Mouse (Mus musculus): ENCODE measurements around the gene Rai2. TPM values are rescaled to one million over a fixed set of nuclear protein-coding genes. Genes with fewer than 3 reads are reported as not detected.

Rai2 gene
- polyA plus RNA-seq, 1 experiment: 0.43 TPM

DNA sequence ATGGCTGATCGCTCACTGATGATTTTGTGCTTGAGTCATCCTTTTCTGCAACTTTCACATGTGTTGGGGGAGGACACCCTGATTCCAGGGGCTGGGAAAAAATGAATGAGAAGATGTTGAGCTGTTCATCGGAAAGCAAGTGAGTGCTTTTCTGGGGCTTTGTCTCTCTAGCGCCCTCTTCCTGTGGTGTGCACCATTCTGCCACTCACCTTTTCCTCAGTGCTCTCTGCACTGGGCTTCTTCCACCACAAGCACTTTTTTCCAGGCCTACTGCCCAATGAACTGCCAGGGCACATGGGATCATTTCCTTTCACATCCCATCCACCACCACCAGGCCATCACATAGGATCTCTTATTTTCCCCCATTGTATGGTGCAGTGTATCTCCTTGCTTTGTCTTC lies 26.2 kb downstream of the Rai2 start:
- Histone ChIP-seq H3K36me3 (ENCODE audit: control insufficient read depth, insufficient read depth) (no peaks in the 10 kb centered on the region), H3K4me2 (ENCODE audit: low read depth) (no peak overlapping the region), H3K4me3 (no peak overlapping the region), H3K79me2 (ENCODE audit: control insufficient read depth, insufficient read depth) (no peaks in the 10 kb centered on the region), H3K27me3 (ENCODE audit: control insufficient read depth, insufficient read depth, insufficient read length) (no peaks in the 10 kb centered on the region), H3ac (ENCODE audit: control insufficient read depth, insufficient read length) (no peak overlapping the region)
- TF ChIP-seq TCF12 (IDR thresholded peaks at IDR 0.05; ENCODE audit: insufficient read depth, poor library complexity, severe bottlenecking) (no peak), MYOG (IDR thresholded peaks at IDR 0.05; ENCODE audit: control insufficient read depth in 1 of 3, insufficient read depth in 1 of 3, insufficient read length in 2 of 3, low read depth in 2 of 3) (no peak), POLR2A (IDR thresholded peaks at IDR 0.05; ENCODE audit: insufficient read length, low read depth) (no peak), E2F4 (IDR thresholded peaks at IDR 0.05; ENCODE audit: insufficient read depth) (no peak), POLR2AphosphoS2 (IDR thresholded peaks at IDR 0.05; ENCODE audit: insufficient read length, low read depth) (no peak), REST (IDR thresholded peaks at IDR 0.05; ENCODE audit: insufficient read depth, insufficient read length) (no peak), USF1 (IDR thresholded peaks at IDR 0.05; ENCODE audit: low read depth) (no peak), MAX (IDR thresholded peaks at IDR 0.05; ENCODE audit: low read depth) (no peak), MYOD1 (IDR thresholded peaks at IDR 0.05; ENCODE audit: control insufficient read depth in 1 of 3, insufficient read length in 2 of 3, low read depth in 2 of 3) (no peak), SRF (IDR thresholded peaks at IDR 0.05; ENCODE audit: control insufficient read depth, insufficient read length, low read depth) (no peak), TCF3 (IDR thresholded peaks at IDR 0.05; ENCODE audit: insufficient read length, low read depth) (no peak), CEBPB (IDR thresholded peaks at IDR 0.05; ENCODE audit: insufficient read depth, poor library complexity, severe bottlenecking) (no peak)

DNA sequence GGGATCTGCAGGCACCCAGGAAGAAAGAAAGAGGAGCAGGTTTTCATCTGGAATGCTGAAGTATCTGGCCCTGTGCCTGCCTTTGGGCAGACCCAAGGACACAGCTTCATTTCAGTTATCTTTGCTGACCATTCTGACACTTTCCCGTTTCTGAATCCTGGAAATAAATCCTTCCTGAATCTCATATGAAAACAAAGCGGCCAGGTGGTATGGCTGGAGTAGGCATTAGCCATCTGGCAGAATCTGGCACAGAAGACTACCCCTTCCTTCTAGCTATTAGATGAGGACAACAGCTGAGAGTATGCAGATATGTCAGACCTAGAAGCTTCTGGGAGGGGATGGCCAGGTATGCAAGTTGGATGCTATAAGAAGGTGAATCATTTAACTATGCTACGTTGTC lies 28.4 kb downstream of the Rai2 start:
- no peak overlapping the region for H3K4me2 ChIP-seq (ENCODE audit: low read depth)
- H3ac ChIP-seq (ENCODE audit: control insufficient read depth, insufficient read length): no peak overlapping the region
- no peak for TF ChIP-seq TCF12 (IDR thresholded peaks at IDR 0.05; ENCODE audit: insufficient read depth, poor library complexity, severe bottlenecking)
- no peak for TF ChIP-seq MYOD1 (IDR thresholded peaks at IDR 0.05; ENCODE audit: control insufficient read depth in 1 of 3, insufficient read length in 2 of 3, low read depth in 2 of 3)
- no peak for TF ChIP-seq SRF (IDR thresholded peaks at IDR 0.05; ENCODE audit: control insufficient read depth, insufficient read length, low read depth)
- no peak overlapping the region for H3K4me3 ChIP-seq
- H3K79me2 ChIP-seq (ENCODE audit: control insufficient read depth, insufficient read depth): no peaks in the 10 kb centered on the region
- H3K27me3 ChIP-seq (ENCODE audit: control insufficient read depth, insufficient read depth, insufficient read length): no peaks in the 10 kb centered on the region
- H3K36me3 ChIP-seq (ENCODE audit: control insufficient read depth, insufficient read depth): no peaks in the 10 kb centered on the region

DNA sequence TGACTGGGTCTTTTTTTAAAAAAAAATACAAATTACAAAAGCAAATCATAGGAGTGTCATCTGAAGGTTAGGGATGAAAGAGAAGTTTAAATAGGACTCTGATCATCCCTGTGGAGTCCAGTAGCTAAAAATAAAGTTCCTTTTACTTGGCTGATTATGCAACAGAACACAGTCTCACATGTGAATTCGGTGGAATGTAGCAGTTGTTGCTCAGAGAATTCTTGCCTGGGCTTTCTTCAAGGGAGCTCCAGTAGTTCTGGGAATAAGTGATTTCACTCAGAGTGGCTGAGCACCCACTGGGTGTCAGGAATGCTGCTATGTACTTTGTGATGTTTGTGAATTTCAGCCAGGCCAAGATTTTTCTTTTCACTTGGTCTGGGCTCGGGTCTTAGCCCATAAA lies 30.5 kb downstream of the Rai2 start:
- no peaks in the 10 kb centered on the region for H3K27me3 ChIP-seq (ENCODE audit: control insufficient read depth, insufficient read depth, insufficient read length)
- TF ChIP-seq SRF (IDR thresholded peaks at IDR 0.05; ENCODE audit: control insufficient read depth, insufficient read length, low read depth) (no peak), POLR2A (IDR thresholded peaks at IDR 0.05; ENCODE audit: insufficient read length, low read depth) (no peak), TCF12 (IDR thresholded peaks at IDR 0.05; ENCODE audit: insufficient read depth, poor library complexity, severe bottlenecking) (no peak), POLR2AphosphoS2 (IDR thresholded peaks at IDR 0.05; ENCODE audit: insufficient read length, low read depth) (no peak), MYOG (IDR thresholded peaks at IDR 0.05; ENCODE audit: control insufficient read depth in 1 of 3, insufficient read depth in 1 of 3, insufficient read length in 2 of 3, low read depth in 2 of 3) (no peak), USF1 (IDR thresholded peaks at IDR 0.05; ENCODE audit: low read depth) (no peak), MYOD1 (IDR thresholded peaks at IDR 0.05; ENCODE audit: control insufficient read depth in 1 of 3, insufficient read length in 2 of 3, low read depth in 2 of 3) (no peak), MAX (IDR thresholded peaks at IDR 0.05; ENCODE audit: low read depth) (no peak), E2F4 (IDR thresholded peaks at IDR 0.05; ENCODE audit: insufficient read depth) (no peak), CEBPB (IDR thresholded peaks at IDR 0.05; ENCODE audit: insufficient read depth, poor library complexity, severe bottlenecking) (no peak), REST (IDR thresholded peaks at IDR 0.05; ENCODE audit: insufficient read depth, insufficient read length) (no peak), TCF3 (IDR thresholded peaks at IDR 0.05; ENCODE audit: insufficient read length, low read depth) (no peak)
- no peaks in the 10 kb centered on the region for H3K79me2 ChIP-seq (ENCODE audit: control insufficient read depth, insufficient read depth)

DNA sequence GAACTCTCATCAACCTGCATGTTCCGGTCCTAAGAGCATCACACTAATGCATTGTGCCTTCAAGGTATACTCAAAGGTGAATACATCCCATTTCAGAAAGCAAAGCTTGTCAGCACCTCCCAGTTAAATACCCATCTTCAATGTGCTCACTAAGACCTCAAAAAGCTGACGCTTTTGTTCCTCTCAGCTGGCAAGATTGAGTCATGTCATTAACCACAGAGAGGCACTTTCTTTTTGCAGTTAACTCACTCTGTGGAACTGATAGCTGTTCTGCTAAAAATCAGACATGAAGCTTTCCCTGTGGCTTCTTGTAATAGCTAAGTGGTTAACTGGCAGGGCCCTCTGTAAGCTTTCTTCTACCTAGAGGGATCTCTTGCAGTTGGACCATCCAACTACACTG lies 36.6 kb downstream of the Rai2 start:
- no peak overlapping the region for H3ac ChIP-seq (ENCODE audit: control insufficient read depth, insufficient read length)
- no peaks in the 10 kb centered on the region for H3K27me3 ChIP-seq (ENCODE audit: control insufficient read depth, insufficient read depth, insufficient read length)
- no peaks in the 10 kb centered on the region for H3K36me3 ChIP-seq (ENCODE audit: control insufficient read depth, insufficient read depth)
- no peak overlapping the region for H3K4me3 ChIP-seq
- H3K4me2 ChIP-seq (ENCODE audit: low read depth): no peak overlapping the region
- TF ChIP-seq TCF3 (IDR thresholded peaks at IDR 0.05; ENCODE audit: insufficient read length, low read depth) (no peak), MAX (IDR thresholded peaks at IDR 0.05; ENCODE audit: low read depth) (no peak), MYOD1 (IDR thresholded peaks at IDR 0.05; ENCODE audit: control insufficient read depth in 1 of 3, insufficient read length in 2 of 3, low read depth in 2 of 3) (no peak), REST (IDR thresholded peaks at IDR 0.05; ENCODE audit: insufficient read depth, insufficient read length) (no peak), CEBPB (IDR thresholded peaks at IDR 0.05; ENCODE audit: insufficient read depth, poor library complexity, severe bottlenecking) (no peak), SRF (IDR thresholded peaks at IDR 0.05; ENCODE audit: control insufficient read depth, insufficient read length, low read depth) (no peak), TCF12 (IDR thresholded peaks at IDR 0.05; ENCODE audit: insufficient read depth, poor library complexity, severe bottlenecking) (no peak), MYOG (IDR thresholded peaks at IDR 0.05; ENCODE audit: control insufficient read depth in 1 of 3, insufficient read depth in 1 of 3, insufficient read length in 2 of 3, low read depth in 2 of 3) (no peak), E2F4 (IDR thresholded peaks at IDR 0.05; ENCODE audit: insufficient read depth) (no peak), POLR2AphosphoS2 (IDR thresholded peaks at IDR 0.05; ENCODE audit: insufficient read length, low read depth) (no peak), USF1 (IDR thresholded peaks at IDR 0.05; ENCODE audit: low read depth) (no peak)
- no peaks in the 10 kb centered on the region for H3K79me2 ChIP-seq (ENCODE audit: control insufficient read depth, insufficient read depth)

More for the DNA sequence above, 30.5 kb downstream of the Rai2 start:
- no peak overlapping the region for H3K4me2 ChIP-seq (ENCODE audit: low read depth)
- H3ac ChIP-seq (ENCODE audit: control insufficient read depth, insufficient read length): no peak overlapping the region
- no peak overlapping the region for H3K4me3 ChIP-seq
- H3K36me3 ChIP-seq (ENCODE audit: control insufficient read depth, insufficient read depth): no peaks in the 10 kb centered on the region

Measured in myocyte (in vitro differentiated cells).